Mouse (Mus musculus) C2C12 (cell line): ENCODE data around the gene Syk. TPM values are rescaled to one million over a fixed set of nuclear protein-coding genes. Genes with fewer than 3 reads are reported as not detected.

Experiments
- H3K27me3 ChIP-seq: one replicate; pipeline ENCODE4 v1.6.1; 2011; ENCODE audit not compliant: control insufficient read depth, insufficient read depth, insufficient read length
- H3K36me3 ChIP-seq: one replicate; pipeline ENCODE4 v1.6.1; 2011; ENCODE audit not compliant: control insufficient read depth, insufficient read depth
- H3K4me3 ChIP-seq: one replicate; pipeline ENCODE4 v1.5.1; 2011; ENCODE audit warnings: mild to moderate bottlenecking, control low read depth; ENCODE audit not compliant: poor library complexity, insufficient read depth, severe bottlenecking
- H3K79me2 ChIP-seq: one replicate; pipeline ENCODE4 v1.6.1; 2011; ENCODE audit not compliant: control insufficient read depth, insufficient read depth
- H3K79me3 ChIP-seq: one replicate; pipeline ENCODE4 v1.6.1; 2011; ENCODE audit warnings: low read depth, control low read depth
- H3ac ChIP-seq: one replicate; pipeline ENCODE3; 2011; ENCODE audit warnings: low read depth; ENCODE audit not compliant: control insufficient read depth, insufficient read length
- CEBPB ChIP-seq: IDR thresholded peaks from one replicate; pipeline ENCODE4 v1.6.1; 2011; ENCODE audit warnings: low read depth, mild to moderate bottlenecking, control low read depth, moderate library complexity
- CTCF ChIP-seq: IDR thresholded peaks from one replicate; pipeline ENCODE4 v1.5.1; 2011; ENCODE audit not compliant: control insufficient read depth, insufficient read depth, insufficient read length
- FOSL1 ChIP-seq: IDR thresholded peaks from one replicate; pipeline ENCODE4 v1.8.0; 2011; ENCODE audit warnings: mild to moderate bottlenecking, low read length; ENCODE audit not compliant: poor library complexity, insufficient read depth, severe bottlenecking
- MAX ChIP-seq: IDR thresholded peaks from one replicate; pipeline ENCODE4 v1.6.1; 2011; ENCODE audit warnings: mild to moderate bottlenecking, control low read depth
- MYOD1 ChIP-seq: IDR thresholded peaks from one replicate; pipeline ENCODE4 v1.6.1; 2011; ENCODE audit warnings: low read depth; ENCODE audit not compliant: control insufficient read depth, insufficient read length
- MYOG ChIP-seq: IDR thresholded peaks from one replicate; pipeline ENCODE4 v1.6.1; 2011; ENCODE audit not compliant: control insufficient read depth, insufficient read length; ENCODE audit errors: extremely low read depth
- USF1 ChIP-seq: IDR thresholded peaks from one replicate; pipeline ENCODE4 v1.6.1; 2011; ENCODE audit warnings: low read depth, mild to moderate bottlenecking, control low read depth, moderate library complexity
- polyA plus RNA-seq: library from polyadenylated mRNA; unstranded; fragments of >200 nt; fragmentation: generic; extraction: Trizol; gene quantifications from one replicate; pipeline ENCODE4 v1.2.1, GENCODE M21; 2012; ENCODE audit warnings: missing spikeins

The Syk gene
- polyA plus RNA-seq, 1 experiment: 0.50 TPM

- TF ChIP-seq CTCF (no peak), MYOD1 (no peak), CEBPB (no peak), FOSL1 (no peak), MYOG (no peak), MAX (no peak), USF1 (no peak)
- no peaks in the 10 kb centered on the region for H3K79me2 ChIP-seq
- no peaks in the 10 kb centered on the region for H3K36me3 ChIP-seq
- no peaks in the 10 kb centered on the region for H3K27me3 ChIP-seq
- no peak overlapping the region for H3ac ChIP-seq
- H3K4me3 ChIP-seq: no peak overlapping the region
- no peaks in the 10 kb centered on the region for H3K79me3 ChIP-seq
These were observed 6.1 kb upstream of the Syk start for GRCm38 (mm10) chr13:52576841-52577240.

GRCm38 (mm10) chr13:52577326-52577920 lies 5.5 kb upstream of the Syk start:
- Histone ChIP-seq H3K79me2 (no peaks in the 10 kb centered on the region), H3K4me3 (no peak overlapping the region), H3K36me3 (no peaks in the 10 kb centered on the region), H3ac (no peak overlapping the region), H3K79me3 (no peaks in the 10 kb centered on the region), H3K27me3 (no peaks in the 10 kb centered on the region)
- TF ChIP-seq USF1 (no peak), CTCF (no peak)

- no peaks in the 10 kb centered on the region for H3K27me3 ChIP-seq
- H3K4me3 ChIP-seq: no peak overlapping the region
- H3K36me3 ChIP-seq: no peaks in the 10 kb centered on the region
- no peaks in the 10 kb centered on the region for H3K79me2 ChIP-seq
- TF ChIP-seq USF1: no peak
- TF ChIP-seq CTCF: no peak
- no peak for TF ChIP-seq MYOG
- no peak for TF ChIP-seq CEBPB
- no peak for TF ChIP-seq MYOD1
- TF ChIP-seq FOSL1: no peak
- TF ChIP-seq MAX: no peak
- H3ac ChIP-seq: no peak overlapping the region
- H3K79me3 ChIP-seq: no peaks in the 10 kb centered on the region
These were observed 5.0 kb upstream of the Syk start for GRCm38 (mm10) chr13:52577939-52578338.

GRCm38 (mm10) chr13:52578776-52579175 lies 4.2 kb upstream of the Syk start:
- Histone ChIP-seq H3K36me3 (no peaks in the 10 kb centered on the region), H3K79me3 (no peaks in the 10 kb centered on the region), H3ac (no peak overlapping the region), H3K27me3 (no peaks in the 10 kb centered on the region), H3K4me3 (no peak overlapping the region), H3K79me2 (no peaks in the 10 kb centered on the region)
- no peak for TF ChIP-seq MAX
- no peak for TF ChIP-seq CEBPB

- H3K4me3 ChIP-seq: no peak overlapping the region
- no peaks in the 10 kb centered on the region for H3K79me2 ChIP-seq
- H3K79me3 ChIP-seq: no peaks in the 10 kb centered on the region
- H3ac ChIP-seq: no peak overlapping the region
- H3K36me3 ChIP-seq: no peaks in the 10 kb centered on the region
- H3K27me3 ChIP-seq: no peaks in the 10 kb centered on the region
- no peak for TF ChIP-seq MYOG
- TF ChIP-seq MAX: no peak
- no peak for TF ChIP-seq USF1
- no peak for TF ChIP-seq CTCF
- no peak for TF ChIP-seq CEBPB
- TF ChIP-seq FOSL1: no peak
- TF ChIP-seq MYOD1: no peak
These were observed 481 bp upstream of the Syk start for GRCm38 (mm10) chr13:52582506-52582877.

- H3K36me3 ChIP-seq: no peaks in the 10 kb centered on the region
- H3K79me2 ChIP-seq: no peaks in the 10 kb centered on the region
- H3K79me3 ChIP-seq: no peaks in the 10 kb centered on the region
- H3K4me3 ChIP-seq: no peak overlapping the region
- no peak for TF ChIP-seq FOSL1
- no peak for TF ChIP-seq CEBPB
- TF ChIP-seq USF1: no peak
- TF ChIP-seq MYOD1: no peak
- TF ChIP-seq CTCF: no peak
- TF ChIP-seq MAX: no peak
- no peaks in the 10 kb centered on the region for H3K27me3 ChIP-seq
- H3ac ChIP-seq: no peak overlapping the region
These were observed 1.1 kb downstream of the Syk start for GRCm38 (mm10) chr13:52583943-52584562.
